Mouse (Mus musculus): ENCODE data around the gene Shisa9.
A peak's percentile ranks its signal among the peaks of the same experiment; 100 is the strongest.

Shisa9 gene

GRCm38 (mm10) chr16:12072573-12072972 lies 88.7 kb downstream of the Shisa9 start:
- no peak for DNase-seq (ENCODE audit: low spot score)

DNA sequence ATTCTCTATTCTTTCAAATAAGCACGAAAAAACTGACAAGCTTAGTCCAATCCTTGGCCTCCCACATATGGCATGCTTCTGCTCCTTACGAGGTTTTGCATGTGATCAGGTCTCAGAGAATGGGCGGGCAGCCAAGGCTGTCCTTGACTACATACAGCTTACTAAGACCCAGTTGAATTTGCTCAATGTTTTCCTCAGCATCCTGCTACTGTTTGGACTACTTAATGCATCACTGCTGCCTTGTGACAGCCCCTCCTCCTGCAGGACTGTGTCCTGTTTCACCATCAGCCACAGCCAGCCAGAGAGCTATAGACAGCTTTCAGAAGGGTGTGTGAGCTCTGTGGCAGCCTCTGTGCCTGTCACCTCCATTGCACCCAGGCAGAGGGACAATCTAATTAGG lies 92.4 kb downstream of the Shisa9 start:
- no peak for DNase-seq (ENCODE audit: low spot score)

GRCm38 (mm10) chr16:12076700-12077099 lies 92.8 kb downstream of the Shisa9 start:
- DNase-seq (ENCODE audit: low spot score) = no peak

DNA sequence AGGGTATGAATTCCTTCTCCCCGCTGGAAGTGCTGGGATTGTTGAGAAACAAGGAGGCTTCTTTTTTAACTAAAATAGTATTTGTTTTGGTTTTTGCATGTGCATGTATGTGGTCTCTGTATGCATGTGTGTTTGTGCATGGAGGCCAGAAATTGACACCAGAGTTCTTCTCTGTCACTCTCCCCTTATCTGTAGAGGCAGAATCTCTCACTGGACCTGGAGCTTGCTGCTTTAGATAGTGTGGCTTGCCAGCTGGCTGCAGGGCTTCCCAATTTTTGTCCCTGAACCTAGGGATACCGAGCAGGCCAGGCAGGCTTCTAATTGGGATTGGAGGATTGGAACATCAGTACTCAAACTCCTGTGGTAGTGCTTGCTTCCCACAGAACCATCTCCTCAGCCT lies 99.2 kb downstream of the Shisa9 start:
- DNase-seq (ENCODE audit: low spot score) = no peak

- DNase-seq (ENCODE audit: low spot score) = no peak
Observed at GRCm38 (mm10) chr16:12090604-12091235, 106.8 kb downstream of the Shisa9 start.

- DNase-seq (ENCODE audit: low spot score) = no peak
Observed at GRCm38 (mm10) chr16:12093253-12093652, 109.3 kb downstream of the Shisa9 start.

DNA sequence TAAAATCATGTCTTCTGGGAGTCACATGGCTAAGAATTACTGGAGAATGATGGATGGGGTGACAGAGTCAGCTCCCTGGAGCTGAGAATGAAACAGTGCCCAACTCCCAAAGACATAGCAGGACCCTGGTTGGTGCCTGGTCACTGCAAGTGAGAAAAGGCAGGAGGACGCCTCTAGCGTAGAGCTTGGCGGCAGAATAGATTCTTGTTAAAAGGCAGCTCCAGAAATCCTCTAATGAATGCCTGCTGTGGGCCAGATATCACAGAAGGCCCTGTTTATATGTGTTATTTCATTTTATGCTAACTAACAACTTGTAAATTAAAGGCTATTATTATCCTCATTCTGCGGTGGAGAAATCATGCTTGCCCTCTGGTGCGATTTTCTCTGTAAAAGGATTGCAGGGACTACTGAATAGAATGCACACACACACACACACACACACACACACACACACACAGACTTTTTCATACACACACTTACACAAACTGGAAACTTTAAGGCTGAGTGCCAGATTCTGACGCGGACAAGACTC lies 110.9 kb downstream of the Shisa9 start:
- DNase-seq (ENCODE audit: low spot score) = no peak

DNA sequence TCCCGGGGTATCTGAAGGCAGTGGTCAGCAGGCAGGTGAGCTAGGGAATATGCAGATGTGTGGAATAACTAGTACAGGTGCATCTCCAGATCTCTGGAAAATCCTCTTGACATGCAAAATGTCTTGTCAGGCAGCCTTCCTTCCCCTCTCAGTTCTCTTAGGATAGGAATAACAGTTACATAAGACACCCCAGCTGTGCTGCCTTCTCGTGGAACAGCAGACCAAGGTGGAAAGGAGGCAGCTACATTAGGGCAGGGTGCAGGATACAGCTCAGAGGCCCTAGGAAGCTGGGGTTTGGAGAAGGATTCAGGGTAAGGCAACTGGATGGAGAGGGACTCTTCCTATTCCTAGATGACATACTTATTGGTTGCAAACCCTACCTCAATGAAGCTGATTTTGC lies 111.5 kb downstream of the Shisa9 start:
- no peak for DNase-seq (ENCODE audit: low spot score)

DNA sequence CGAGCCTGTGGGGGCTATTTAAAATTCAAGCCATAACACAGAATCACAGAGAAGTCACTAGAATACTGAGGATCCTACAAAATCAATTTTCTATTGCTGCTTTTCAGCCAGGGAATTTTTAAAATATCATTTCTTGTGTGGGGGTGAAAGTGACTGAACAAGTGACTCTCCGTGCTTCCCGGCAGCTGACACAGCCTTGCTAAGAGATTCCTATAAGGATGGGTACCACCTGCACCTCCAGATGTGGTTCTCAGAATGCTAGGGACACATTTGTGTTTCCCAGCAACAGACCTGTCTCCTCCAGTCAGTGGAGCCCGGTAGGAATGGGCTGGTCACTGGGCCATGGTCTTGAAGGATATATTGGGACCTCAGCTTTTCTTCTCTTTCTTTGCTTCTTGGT lies 124.5 kb downstream of the Shisa9 start:
- no peak for DNase-seq (ENCODE audit: low spot score)

DNA sequence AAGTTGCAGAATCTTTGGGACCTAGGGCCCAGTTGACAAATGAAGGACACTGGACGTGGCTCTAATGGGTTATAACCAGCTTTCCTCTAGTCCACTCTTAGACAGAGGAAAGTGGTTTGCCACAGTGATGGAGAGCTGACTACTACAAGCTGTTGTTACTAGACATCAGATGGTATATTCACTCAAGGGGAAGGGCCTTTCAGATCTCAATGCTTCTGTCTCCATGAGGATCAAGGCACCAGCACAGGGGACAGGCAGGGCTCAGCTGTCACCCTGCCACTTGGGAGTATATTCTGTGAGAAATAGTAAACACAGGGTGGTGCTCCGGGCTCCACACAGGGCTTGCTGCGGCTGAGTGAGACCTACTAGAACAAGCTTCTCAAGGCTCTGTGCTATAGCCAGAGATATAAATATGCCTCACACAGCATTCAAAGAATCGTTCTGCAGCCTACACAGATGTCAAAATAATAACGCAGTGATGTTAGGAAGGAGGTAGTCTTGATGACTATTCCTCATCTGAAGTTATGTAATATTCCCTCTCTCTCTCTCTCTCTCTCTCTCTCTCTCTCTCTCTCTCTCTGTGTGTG lies 127.0 kb downstream of the Shisa9 start:
- no peak for DNase-seq (ENCODE audit: low spot score)

GRCm38 (mm10) chr16:12114396-12114795 lies 130.5 kb downstream of the Shisa9 start:
- peak; percentile 34 for DNase-seq (ENCODE audit: low spot score)

- DNase-seq (ENCODE audit: low spot score) = no peak
Observed at GRCm38 (mm10) chr16:12115040-12115856, 131.3 kb downstream of the Shisa9 start.

- no peak for DNase-seq (ENCODE audit: low spot score)
Observed at GRCm38 (mm10) chr16:12116926-12117325, 133.0 kb downstream of the Shisa9 start.

DNA sequence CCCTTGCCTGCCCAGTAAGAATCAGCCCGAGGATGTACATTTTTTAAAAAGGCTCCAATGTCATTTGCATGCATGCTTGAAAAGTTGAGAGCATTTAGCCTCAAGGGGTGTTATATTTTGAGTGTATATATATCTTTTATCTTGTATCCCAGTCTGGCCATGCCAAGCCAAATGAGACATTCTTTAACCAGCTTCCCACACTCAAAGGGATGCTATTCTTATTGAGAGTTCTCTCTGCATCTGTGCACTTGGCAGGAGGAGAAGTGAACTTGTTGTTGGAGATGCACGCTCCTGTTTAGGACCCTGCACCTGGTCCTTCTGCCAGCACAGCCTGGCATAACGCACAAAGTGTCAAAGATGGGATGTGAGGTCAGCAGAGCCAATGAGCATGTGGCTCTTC lies 135.6 kb downstream of the Shisa9 start:
- DNase-seq (ENCODE audit: low spot score) = no peak

DNA sequence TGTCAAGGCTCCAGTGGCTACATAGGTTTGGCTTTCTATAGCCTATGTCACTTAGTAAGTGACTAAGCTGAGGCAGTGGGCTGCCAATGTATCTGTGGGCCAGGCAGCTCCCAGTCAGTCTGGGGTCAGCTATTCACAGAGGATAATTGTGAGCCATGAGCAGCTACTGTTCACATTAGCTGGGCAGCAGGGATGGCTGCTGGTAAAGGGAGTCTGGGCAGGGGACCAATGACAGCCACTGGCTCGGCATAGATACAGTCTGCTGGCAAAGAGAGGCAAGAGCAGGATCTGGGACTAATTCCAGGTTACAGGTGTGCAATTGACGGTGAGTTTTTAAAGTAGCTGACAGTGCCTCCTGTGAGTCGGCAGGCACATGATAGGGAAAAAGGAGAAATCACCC lies 145.9 kb downstream of the Shisa9 start:
- no peak for DNase-seq (ENCODE audit: low spot score)

- DNase-seq (ENCODE audit: low spot score) = no peak
Observed at GRCm38 (mm10) chr16:12146666-12147065, 162.8 kb downstream of the Shisa9 start.

DNA sequence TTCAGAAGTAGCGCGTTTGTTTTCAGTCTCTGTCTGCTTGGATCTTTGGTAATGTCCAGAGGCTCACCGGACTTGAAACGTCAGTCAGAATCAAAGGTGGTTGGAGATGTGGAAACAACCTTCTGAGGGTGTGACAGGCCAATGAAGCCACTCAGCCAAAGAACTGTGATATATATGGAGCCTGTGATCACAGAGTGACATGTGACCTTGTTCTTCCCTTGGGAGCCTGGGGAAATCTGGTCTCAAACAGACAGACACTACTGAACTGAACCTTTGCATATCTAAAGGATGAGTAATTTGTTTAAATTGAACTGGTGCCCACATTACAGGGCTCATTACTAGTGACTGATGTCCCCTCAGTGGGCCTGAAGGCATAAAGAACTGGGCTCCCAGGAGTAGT lies 168.1 kb downstream of the Shisa9 start:
- DNase-seq (ENCODE audit: low spot score) = no peak

DNA sequence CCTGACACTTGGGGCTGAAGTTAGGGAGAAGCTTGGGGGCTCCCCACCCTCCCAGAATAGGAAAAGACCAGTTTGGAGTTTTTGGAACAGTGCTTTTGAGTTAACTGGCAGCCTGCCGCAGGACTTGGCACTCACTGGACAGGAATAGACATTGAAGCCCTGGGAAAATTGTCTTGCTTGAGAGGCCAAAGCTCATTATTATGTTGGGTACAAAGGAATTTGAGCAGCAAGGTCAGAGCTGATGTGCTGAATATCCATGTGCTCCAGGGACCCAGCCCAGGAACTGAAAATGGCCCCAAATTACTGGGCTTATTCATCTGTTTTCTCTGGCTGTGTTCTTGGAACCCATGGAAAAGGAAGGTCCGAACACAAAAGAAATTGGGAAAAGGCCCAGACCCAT lies 170.6 kb downstream of the Shisa9 start:
- no peak for DNase-seq (ENCODE audit: low spot score)

DNA sequence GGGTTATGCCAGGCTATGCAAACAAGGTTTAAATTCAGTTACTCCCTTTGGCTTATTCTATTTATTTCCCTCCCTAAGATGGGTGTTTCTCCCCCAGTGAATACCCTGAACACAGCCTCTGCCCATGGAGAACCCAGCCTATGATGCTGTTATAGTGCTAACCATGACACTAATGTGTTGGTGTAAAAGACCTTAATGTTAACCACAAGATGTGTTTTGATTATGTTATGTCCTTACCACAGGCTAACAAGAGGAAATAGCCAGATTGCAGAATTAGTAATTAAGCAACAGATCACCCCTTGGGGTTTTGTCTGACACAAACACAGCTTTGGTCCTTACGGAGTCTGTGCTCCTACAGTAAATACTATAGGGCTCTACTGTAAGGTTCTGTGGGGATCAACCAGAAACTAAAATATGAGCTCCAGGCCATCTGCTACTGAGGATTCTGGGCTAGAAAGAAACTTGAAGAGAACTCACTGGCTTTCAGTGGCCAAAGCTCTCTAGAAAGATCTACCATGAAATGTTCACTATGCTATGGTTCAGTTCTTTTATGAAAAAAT lies 189.6 kb downstream of the Shisa9 start:
- DNase-seq (ENCODE audit: low spot score) = no peak

- DNase-seq (ENCODE audit: low spot score) = no peak
Observed at GRCm38 (mm10) chr16:12178031-12178430, 194.1 kb downstream of the Shisa9 start.

- no peak for DNase-seq (ENCODE audit: low spot score)
Observed at GRCm38 (mm10) chr16:12189739-12190138, 205.8 kb downstream of the Shisa9 start.

DNA sequence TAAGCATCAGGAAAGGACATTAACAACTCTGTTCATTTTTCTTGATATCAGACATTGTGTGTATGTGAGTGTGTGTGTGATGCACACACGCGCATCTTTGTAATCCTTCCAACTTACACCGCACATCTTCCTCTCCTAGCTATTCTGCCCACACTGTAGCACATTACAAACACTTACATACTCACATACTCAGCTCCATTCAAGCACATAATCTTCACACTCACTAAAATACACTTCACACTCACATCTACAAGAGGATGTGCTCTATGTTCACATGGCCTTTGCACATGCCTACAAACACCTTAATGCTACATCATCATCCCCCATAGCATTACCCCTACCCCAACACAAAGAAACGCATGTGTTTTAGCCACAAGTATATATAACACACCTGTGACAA lies 212.9 kb downstream of the Shisa9 start:
- DNase-seq (ENCODE audit: low spot score) = no peak

GRCm38 (mm10) chr16:12197611-12198010 lies 213.7 kb downstream of the Shisa9 start:
- no peak for DNase-seq (ENCODE audit: low spot score)
